Mouse (Mus musculus) lung, postnatal 10 days (tissue): ENCODE measurements around the gene Gm27029.
"Not testable (repeated sequence)": the region's sequence is repeated elsewhere in the genome, so short reads cannot be mapped to it uniquely, and the experiment has no call there.

ENCODE experiments used
- DNase-seq: peaks from one replicate; pipeline ENCODE4 v3.0.0; 2021

Gene Gm27029

GRCm38 (mm10) chr11:101424105-101424851 lies at the start of gene Gm27029:
Gene Gm27029 (minus strand): TSS chr11:101424796.
- DNase-seq, result peak; percentile 44

DNA sequence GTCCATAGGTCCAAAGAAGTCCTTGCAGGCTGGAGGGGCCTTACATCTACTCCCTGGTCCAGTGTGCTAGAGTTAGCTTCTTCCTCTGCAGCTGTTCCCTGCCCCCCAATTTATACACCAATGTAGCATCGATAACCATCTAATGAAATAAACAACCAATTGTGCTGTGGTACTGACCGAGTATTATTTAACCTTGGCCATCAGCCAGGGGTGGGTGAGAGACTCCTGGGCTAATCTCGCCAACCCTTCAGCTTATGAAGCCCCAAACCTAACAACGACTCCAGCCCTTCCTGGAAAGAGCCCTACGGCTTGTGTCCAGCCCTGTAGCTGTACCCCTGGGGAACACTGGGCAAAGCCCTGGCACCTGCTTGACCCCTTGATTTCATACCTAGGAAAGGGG lies 49.7 kb upstream of the Gm27029 start:
- no peak for DNase-seq

- not testable (repeated sequence) for DNase-seq
Observed at GRCm38 (mm10) chr11:101473686-101474085, 49.1 kb upstream of the Gm27029 start.

DNA sequence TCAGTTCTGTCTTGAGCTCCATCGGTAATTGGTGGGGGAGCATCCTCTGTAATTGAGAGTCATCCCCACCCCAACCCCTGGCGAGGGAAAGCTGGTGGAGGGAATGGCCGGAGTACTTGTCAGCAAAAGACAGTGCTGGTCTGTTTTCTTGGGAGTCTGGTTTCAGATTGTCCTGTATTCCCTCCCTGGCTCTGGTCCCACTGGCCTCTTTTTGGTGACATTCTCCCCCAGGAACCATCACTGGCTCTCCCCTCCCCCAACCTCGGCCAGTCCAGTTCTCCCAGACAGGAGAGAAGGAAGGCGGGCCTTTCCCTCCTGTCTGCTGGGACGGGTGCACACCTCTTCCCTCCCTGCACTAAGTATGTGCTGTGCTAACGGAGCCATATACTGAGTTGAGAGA lies 47.7 kb upstream of the Gm27029 start:
- no peak for DNase-seq

GRCm38 (mm10) chr11:101471926-101472325 lies 47.3 kb upstream of the Gm27029 start:
- no peak for DNase-seq

DNA sequence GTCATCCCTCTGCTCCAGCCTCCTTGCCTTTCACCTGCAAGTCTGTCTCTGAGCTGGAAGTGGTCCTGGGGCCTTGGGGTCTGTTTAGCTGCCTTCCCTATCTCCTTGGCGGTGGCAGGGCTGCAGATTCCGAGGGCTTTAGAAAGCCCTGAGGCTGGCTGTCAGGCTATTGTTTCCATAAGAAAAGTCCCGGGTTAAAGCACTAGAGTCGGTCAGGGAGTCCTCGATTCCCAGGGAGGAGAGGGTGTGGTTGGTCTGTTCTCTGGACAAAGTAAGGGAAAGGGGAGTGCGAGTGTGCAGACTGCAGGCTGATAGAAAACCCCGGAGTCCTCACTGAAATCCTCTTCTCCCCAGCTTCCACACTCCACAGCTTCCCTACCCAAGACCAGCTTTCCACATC lies 45.6 kb upstream of the Gm27029 start:
- DNase-seq, result no peak

DNA sequence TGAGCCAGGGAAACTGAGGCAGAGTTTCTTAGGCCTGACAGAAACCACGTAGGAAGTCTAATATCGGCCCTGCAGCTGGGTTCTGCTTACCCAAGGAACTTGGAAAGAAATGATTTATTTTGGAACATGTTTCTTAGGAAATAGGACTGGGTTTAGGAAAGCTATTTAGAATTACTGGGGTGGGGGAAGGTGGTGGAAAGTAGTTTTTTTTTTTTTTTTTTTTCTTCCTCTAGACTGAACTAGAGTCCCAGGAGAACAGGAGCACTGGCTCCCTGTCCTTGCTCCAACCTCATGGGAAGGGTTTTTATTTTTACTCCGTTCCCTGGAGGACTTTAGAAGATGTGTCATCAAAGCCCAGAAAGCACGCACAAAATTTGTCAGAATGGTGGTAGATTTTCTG lies 44.6 kb upstream of the Gm27029 start:
- DNase-seq, result no peak

DNA sequence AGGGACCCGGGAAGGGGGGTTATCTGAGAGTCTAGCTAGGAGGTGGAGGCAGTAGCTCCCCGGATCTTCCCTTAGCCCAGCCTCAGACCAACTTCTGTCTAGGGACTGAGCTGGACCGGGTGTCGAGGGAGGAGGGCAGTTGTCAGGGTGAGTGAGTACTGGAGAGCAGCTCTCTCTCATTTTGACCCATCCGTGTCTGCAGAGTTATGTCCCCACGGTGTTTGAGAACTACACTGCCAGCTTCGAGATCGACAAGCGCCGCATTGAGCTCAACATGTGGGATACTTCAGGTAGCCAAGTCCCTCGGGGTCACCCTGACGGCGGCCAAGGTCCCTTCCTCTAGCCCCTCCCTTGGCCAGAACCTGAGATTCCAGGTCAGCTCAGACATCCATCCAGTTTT lies 44.1 kb upstream of the Gm27029 start:
- DNase-seq, result no peak

- no peak for DNase-seq
Observed at GRCm38 (mm10) chr11:101468263-101468688, 43.7 kb upstream of the Gm27029 start.

- DNase-seq, result peak; percentile 83
Observed at GRCm38 (mm10) chr11:101467477-101468262, 43.1 kb upstream of the Gm27029 start.

DNA sequence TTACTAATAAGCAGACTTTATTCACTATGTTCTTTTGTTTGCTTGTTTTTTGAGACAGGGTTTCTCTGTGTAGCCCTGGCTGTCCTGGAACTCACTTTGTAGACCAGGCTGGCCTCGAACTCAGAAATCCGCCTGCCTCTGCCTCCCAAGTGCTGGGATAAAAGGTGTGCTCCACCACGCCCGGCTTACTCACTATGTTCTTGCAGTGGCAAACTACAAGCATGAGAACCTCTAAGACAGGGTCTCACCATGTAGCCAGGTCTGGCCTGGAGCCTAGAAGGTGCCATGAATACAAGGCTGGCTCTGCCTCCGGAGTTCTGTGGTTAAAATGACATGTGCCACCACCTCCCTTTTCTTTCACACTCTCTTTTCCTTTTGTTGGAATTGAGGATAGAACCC lies 42.0 kb upstream of the Gm27029 start:
- not testable (repeated sequence) for DNase-seq

DNA sequence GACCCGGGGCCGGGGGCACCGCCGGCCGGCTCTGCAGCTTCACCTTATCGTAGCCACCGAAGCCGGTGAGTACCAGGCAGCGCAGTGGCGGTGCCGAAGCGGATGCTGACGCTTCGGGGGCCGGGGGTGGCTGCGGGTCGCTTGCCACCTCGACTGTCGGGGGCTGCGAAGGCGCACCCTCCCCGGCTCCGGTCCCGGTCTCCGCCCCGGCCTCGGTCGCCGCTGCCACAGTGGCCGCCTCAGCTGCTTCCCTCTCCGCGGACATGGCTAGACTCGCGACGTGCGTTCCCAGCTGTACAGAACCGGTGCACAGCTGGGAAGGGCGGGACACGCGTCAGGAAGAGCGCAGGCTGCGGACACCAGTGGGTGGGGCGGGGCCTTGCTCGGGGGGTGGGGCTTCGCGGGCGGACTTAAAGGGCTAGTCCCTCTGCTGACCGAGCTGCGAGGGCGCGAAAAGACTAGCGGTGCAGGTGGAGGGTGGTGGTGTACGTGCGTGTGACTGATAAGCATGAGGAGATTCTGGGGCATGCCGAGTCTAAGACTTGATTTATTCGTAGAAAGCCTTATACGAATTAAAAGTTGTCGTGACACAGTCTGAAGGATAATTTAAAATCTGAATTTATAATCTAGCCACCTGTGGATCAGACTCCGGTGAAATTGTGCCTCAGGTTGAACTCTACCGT lies 41.4 kb upstream of the Gm27029 start, which contains the start of gene Vat1:
Gene Vat1 (minus strand): TSS at position 362 of the 683 bp plus-strand sequence.
- DNase-seq, result peak; percentile 80

- peak; percentile 86 for DNase-seq
Observed at GRCm38 (mm10) chr11:101465101-101465868, 40.7 kb upstream of the Gm27029 start.

GRCm38 (mm10) chr11:101464211-101465100 lies 39.9 kb upstream of the Gm27029 start, which contains the start of gene Rnd2:
Gene Rnd2 (plus strand): TSS chr11:101464999.
- DNase-seq, result peak; percentile 84

GRCm38 (mm10) chr11:101462583-101463440 lies 38.2 kb upstream of the Gm27029 start:
- DNase-seq, result no peak

- DNase-seq, result no peak
Observed at GRCm38 (mm10) chr11:101462141-101462540, 37.5 kb upstream of the Gm27029 start.

GRCm38 (mm10) chr11:101460321-101460720 lies 35.7 kb upstream of the Gm27029 start:
- no peak for DNase-seq

- DNase-seq, result peak; percentile 79
Observed at GRCm38 (mm10) chr11:101459716-101460115, 35.1 kb upstream of the Gm27029 start.

GRCm38 (mm10) chr11:101458217-101458616 lies 33.6 kb upstream of the Gm27029 start:
- DNase-seq, result no peak

GRCm38 (mm10) chr11:101457631-101458030 lies 33.0 kb upstream of the Gm27029 start:
- DNase-seq, result no peak
